Mouse (Mus musculus) kidney, adult 11 months (tissue): ENCODE data around the gene Dlgap1.

ENCODE experiments used
- DNase-seq: peaks from one replicate; pipeline ENCODE4 v3.0.0; 2022

Gene Dlgap1

GRCm38 (mm10) chr17:70850996-70851991 is 882.4 kb downstream of the Dlgap1 start:
- DNase-seq = peak; percentile 83

DNA sequence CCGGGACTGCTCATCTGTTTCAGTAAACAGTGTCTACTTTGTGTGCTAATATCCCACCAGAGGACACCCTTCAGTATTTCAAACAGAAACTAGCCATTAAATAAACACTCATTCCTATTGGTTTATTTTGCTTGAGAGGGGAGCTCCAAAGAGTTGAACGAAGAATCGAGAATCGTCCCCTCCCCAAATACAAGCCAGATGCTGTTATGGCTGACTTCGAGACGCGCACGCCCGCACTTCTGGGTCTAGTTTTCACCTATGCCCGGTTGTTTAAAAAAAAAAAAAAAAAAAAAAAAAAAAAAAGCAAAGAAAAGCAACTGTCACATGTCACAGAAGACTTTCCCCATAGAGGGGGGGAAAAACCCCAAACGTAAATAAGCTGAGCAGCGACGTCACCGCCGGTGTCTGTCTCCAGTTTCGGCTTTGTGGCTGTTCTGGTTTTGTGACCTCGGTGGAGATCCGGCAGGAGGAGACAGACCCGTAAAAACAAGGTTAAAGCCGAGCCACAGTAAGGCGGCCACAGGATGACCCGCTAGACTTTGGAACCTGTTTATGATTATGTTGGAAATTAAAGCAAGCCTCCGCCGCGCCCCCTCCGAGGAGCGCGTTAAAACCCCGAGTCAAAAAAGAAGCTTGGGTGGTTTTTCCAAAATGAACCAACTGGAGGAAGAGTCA is 883.3 kb downstream of the Dlgap1 start:
- DNase-seq = peak; percentile 69

- DNase-seq = peak; percentile 87
Measured at GRCm38 (mm10) chr17:70852686-70853386, 884.0 kb downstream of the Dlgap1 start.

- peak; percentile 65 for DNase-seq
Measured at GRCm38 (mm10) chr17:70853436-70853905, 884.6 kb downstream of the Dlgap1 start, which contains the start of gene Tgif1. Tgif1 (minus strand) TSS chr17:70853546.

GRCm38 (mm10) chr17:70854021-70854420 is 885.1 kb downstream of the Dlgap1 start:
- peak; percentile 13 for DNase-seq

DNA sequence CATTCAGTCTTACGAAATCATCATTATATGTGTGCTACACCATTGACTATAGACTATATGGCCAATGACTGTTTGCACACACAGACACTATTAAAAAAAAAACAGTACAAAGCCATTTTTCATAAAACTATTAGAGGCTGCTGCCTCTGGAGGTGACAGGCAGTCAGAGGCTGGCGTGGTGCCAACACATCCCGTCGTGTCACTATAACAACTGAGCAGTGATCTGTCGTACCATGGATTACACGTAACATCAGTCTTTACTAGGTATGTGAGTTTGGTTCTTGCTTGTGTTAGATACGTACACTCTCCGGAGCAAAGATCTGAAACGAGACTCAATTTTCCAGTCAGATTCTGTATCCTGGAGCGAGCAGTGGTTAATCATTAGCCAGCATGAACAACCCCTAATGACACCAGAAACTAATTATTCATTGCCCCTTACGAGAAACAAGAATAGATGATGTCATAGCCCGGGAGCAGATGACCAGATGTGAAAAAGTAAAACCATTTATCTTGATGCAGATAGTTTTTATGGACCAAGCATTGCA is 888.1 kb downstream of the Dlgap1 start:
- DNase-seq = peak; percentile 19

- DNase-seq = no peak
Measured at GRCm38 (mm10) chr17:70858814-70859213, 889.9 kb downstream of the Dlgap1 start.

DNA sequence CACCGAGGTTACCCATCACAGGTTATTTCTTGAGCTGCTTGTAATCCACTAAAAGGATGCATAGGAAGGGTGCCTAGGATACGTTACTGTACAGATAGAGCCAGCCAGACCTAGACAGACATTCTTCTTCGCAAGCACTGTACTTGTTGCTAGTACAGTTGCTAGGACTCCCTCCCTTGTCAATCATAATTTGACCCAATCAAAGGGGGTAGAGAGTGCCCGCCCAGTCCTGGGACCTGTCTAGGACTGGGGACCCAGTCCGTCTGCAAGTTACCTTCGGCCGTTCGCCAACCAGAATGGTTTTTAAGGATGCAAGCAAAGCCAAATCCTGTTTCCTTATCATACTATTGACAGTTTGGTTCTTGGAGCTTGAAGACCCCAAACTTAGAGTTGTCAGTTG is 895.2 kb downstream of the Dlgap1 start:
- DNase-seq = no peak

DNA sequence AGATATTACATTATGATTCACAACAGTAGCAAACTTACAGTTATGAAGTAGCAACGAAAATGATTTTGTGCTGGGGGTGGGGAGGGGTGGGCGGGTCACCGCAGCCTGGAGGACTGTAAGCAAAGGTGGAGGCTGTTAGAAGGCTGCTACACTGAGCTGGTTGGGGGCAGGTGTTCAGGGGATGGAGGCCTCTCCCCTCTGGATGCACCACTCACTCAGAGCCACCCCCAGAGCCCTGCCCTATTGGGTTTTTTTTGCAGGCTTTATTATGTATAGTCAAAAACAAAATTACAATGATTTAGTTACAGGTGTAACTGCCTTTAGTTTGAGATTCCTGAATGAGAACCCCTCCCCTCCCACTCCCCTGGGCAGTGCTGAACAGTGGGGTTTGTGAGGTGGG is 895.8 kb downstream of the Dlgap1 start:
- no peak for DNase-seq

DNA sequence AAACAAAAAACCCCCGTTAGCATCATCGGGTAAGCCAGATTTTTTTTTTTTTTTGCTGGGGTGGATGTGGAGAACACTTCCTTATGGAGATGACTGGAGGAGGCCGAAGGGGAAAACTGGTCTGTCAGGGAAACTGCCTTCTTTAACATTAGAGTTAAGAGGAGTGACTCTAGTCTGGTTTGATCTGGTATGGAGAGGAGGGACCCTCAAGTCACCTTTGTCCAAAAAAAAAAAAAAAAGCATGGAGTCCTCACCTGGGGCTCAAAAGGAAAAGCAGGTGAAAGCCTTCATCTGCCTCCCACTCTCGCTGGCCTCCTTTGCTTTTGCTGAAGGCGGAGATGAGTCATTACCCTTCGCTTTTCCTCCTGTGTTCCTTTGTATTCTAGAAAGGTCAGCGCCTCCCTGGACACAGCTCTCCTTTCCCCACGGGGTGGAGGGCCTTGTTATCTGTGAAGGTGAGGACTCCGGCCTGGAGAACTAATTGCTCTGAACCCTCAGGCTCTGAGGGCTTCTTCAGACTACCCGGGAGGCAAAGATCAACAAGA is 896.3 kb downstream of the Dlgap1 start:
- DNase-seq = no peak

DNA sequence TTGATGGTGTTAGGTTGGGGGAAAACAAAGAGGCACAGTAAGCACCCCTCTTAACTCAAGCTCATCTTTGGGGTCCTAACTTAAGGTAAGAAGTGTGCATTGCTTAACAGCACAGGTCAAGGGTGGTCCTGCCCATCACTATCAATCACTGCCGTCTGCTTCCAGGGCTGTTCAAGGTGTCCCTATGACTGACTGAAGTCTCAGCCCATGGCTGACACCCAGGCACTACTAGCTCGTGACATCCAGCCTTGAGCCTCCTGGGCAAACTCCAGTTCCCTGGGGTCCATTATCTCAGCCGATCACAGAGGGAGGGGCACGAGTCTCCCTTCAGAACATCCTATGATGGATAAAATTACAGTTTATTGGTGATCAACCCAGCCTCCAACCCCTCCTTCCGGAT is 897.2 kb downstream of the Dlgap1 start:
- no peak for DNase-seq

DNA sequence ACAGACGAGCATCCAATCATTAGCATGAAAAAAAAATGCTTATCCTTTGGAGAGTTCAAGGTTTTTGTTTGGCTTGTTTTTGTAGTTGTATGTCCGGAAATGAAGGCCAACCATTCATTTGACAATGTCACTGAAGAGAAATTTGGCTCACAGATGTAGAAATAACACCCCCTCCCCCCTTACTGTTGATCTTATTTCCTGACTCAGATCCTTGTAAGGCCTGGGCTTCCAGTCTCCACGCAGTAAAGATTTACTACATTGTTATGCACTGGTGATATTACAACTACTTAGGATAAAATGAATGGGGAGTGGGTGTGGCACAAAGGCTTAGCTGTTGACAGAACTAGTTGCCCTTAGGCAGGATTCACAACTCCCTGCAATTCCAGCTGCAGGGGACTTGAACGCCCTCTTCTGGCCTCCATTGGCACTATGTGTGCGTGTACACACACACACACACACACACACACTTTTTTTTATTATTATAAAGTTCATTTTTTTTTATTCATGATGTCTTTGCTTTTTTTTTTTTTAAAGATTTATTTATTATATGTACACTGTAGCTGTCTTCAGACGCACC is 897.8 kb downstream of the Dlgap1 start:
- no peak for DNase-seq

GRCm38 (mm10) chr17:70868577-70869229 is 899.8 kb downstream of the Dlgap1 start:
- DNase-seq = no peak

GRCm38 (mm10) chr17:70870581-70870980 is 901.7 kb downstream of the Dlgap1 start:
- DNase-seq = no peak
